Mouse (Mus musculus) thymus, postnatal 14 days (tissue): ENCODE measurements around the gene Itga7.

Experiments used
- DNase-seq: peaks from one replicate; pipeline ENCODE4 v3.0.0; 2021

Itga7 gene

GRCm38 (mm10) chr10:128995796-128996195, 62.2 kb downstream of the Itga7 start:
- DNase-seq: no peak

GRCm38 (mm10) chr10:128996523-128997040, 63.0 kb downstream of the Itga7 start:
- DNase-seq: no peak

- no peak for DNase-seq
These were observed 70.7 kb downstream of the Itga7 start for GRCm38 (mm10) chr10:129004032-129004920.
